Mouse (Mus musculus): ENCODE measurements around the gene Col4a1. TPM values are rescaled to one million over a fixed set of nuclear protein-coding genes. Genes with fewer than 3 reads are reported as not detected.

Col4a1 gene
- polyA plus RNA-seq, 1 experiment from 2014 or later = 115 TPM

DNA sequence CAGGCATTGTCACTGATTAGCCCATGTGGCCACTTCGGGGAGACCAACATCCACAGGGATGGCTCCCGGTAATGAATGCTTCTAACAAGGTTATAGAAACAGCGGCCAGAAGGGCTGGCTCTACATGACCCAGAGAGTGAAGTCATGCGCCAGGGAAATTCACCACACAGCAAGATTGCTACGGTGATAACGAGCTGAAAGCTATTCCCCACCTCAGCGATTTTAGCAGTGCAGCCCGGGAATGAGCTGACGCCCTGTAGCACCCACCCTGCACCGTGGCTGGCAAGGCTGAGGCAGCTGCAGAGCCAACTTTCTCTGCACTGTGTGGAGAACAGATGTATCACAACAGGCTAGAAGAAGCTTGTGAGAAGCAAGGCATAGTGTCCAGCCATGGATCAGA lies 30.5 kb downstream of the Col4a1 start:
- ATAC-seq (ENCODE audit: low FRiP score) (peak; percentile 42; the same call in 1 of the 2 replicates), DNase-seq (ENCODE audit: low spot score, missing footprints) (no peak)
- H3K27me3 ChIP-seq (ENCODE audit: control insufficient read depth, insufficient read depth, low read length) = no peaks in the 10 kb centered on the region
- H3K9me3 ChIP-seq (ENCODE audit: control insufficient read depth, low read length) = no peaks in the 10 kb centered on the region
- no peak overlapping the region for H3K4me2 ChIP-seq
- H3K9ac ChIP-seq (ENCODE audit: low read length) = no peak overlapping the region
- no peaks in the 10 kb centered on the region for H3K36me3 ChIP-seq (ENCODE audit: control insufficient read depth, insufficient read depth, low read length)
- no peak overlapping the region for H3K4me3 ChIP-seq (ENCODE audit: low read depth, low read length)
- H3K27ac ChIP-seq (ENCODE audit: low read depth, low read length) = no peak overlapping the region
- peaks cover 3% of the 10 kb centered on the region for H3K4me1 ChIP-seq (ENCODE audit: control insufficient read depth, insufficient read depth, low read length)
- WGBS = 85% methylated on average over 10 of the region's 10 CpGs

DNA sequence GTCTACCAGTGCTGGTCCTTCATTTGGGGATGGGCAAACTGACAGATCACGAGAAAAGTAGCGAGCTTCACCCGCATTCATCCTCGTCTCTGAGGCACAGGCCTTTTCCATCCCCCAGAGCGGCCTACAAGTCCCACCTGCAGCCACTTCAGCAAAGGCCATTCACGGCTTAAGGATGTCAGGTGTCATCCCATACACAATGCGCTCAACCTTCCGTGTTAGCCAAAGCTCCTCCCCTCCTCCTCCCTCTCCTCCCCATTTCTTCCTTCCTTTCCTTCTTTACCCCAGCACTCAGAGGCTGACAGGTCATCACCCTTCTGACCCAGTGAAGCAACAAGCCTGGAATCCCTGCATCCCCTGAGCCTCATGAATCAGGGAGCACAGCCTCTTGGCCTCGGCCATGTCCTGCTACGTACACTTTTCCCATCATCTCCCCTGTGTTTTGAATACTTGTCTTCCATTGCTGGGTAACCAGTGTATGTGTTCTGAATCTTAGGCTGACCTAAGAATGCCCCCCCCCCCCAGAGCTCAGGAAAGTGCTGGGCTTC lies 31.8 kb downstream of the Col4a1 start:
- Histone ChIP-seq H3K4me1 (ENCODE audit: control insufficient read depth, insufficient read depth, low read length) (peaks cover 3% of the 10 kb centered on the region), H3K9me3 (ENCODE audit: control insufficient read depth, low read length) (no peaks in the 10 kb centered on the region), H3K27ac (ENCODE audit: low read depth, low read length) (no peak overlapping the region), H3K36me3 (ENCODE audit: control insufficient read depth, insufficient read depth, low read length) (no peaks in the 10 kb centered on the region), H3K4me3 (ENCODE audit: low read depth, low read length) (no peak overlapping the region), H3K9ac (ENCODE audit: low read length) (no peak overlapping the region), H3K27me3 (ENCODE audit: control insufficient read depth, insufficient read depth, low read length) (no peaks in the 10 kb centered on the region), H3K4me2 (no peak overlapping the region)
- 61% methylated on average over 10 of the region's 10 CpGs for WGBS
- DNase-seq (ENCODE audit: low spot score, missing footprints) (no peak), ATAC-seq (ENCODE audit: low FRiP score) (no peak)

- Histone ChIP-seq H3K4me1 (ENCODE audit: control insufficient read depth, insufficient read depth, low read length) (peaks cover 3% of the 10 kb centered on the region), H3K4me2 (no peak overlapping the region), H3K9ac (ENCODE audit: low read length) (no peak overlapping the region)
Measured at GRCm38 (mm10) chr8:11279296-11279826, 33.3 kb downstream of the Col4a1 start.

DNA sequence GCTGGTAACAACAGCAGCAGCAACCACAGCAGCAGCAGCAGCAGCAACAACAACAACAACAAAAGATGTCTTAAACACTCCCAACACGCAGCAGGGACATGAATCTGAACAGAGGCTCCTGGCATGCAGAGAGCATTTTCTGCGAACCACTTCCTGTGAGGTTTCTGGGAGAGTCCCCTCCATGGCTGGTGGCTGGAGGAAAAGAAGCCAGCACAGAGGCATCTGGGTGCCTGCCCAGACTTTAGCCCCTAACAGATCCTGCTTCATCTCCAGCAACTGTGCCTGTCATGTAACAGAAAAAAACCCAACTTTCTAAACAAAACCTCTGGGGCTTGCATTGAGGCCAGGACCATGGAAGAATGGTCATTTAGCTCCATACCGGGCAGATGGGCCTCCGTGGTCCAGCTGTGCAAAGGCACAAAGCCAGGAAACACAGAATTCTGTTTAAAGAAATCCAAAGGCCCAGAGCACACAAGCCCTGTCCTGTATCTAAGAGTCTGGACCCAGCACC lies 34.5 kb downstream of the Col4a1 start:
- WGBS = 70% methylated on average over 4 of the region's 4 CpGs
- Histone ChIP-seq H3K4me1 (ENCODE audit: control insufficient read depth, insufficient read depth, low read length) (no peaks in the 10 kb centered on the region; the same call in 1 of the 2 replicates), H3K4me3 (ENCODE audit: low read depth, low read length) (no peak overlapping the region), H3K36me3 (ENCODE audit: control insufficient read depth, insufficient read depth, low read length) (no peaks in the 10 kb centered on the region), H3K9ac (ENCODE audit: low read length) (no peak overlapping the region), H3K27me3 (ENCODE audit: control insufficient read depth, insufficient read depth, low read length) (no peaks in the 10 kb centered on the region), H3K9me3 (ENCODE audit: control insufficient read depth, low read length) (no peaks in the 10 kb centered on the region), H3K27ac (ENCODE audit: low read depth, low read length) (no peak overlapping the region), H3K4me2 (no peak overlapping the region)
- DNase-seq (ENCODE audit: low spot score, missing footprints) = no peak
- ATAC-seq (ENCODE audit: low FRiP score) = no peak

More at GRCm38 (mm10) chr8:11279296-11279826, 33.3 kb downstream of the Col4a1 start:
- no peak for DNase-seq (ENCODE audit: low spot score, missing footprints)
- H3K27ac ChIP-seq (ENCODE audit: low read depth, low read length) = no peak overlapping the region
- H3K4me3 ChIP-seq (ENCODE audit: low read depth, low read length) = no peak overlapping the region
- no peaks in the 10 kb centered on the region for H3K36me3 ChIP-seq (ENCODE audit: control insufficient read depth, insufficient read depth, low read length)
- ATAC-seq (ENCODE audit: low FRiP score) = peak; percentile 54; the same call in 1 of the 2 replicates
- no peaks in the 10 kb centered on the region for H3K9me3 ChIP-seq (ENCODE audit: control insufficient read depth, low read length)
- no peaks in the 10 kb centered on the region for H3K27me3 ChIP-seq (ENCODE audit: control insufficient read depth, insufficient read depth, low read length)
- 73% methylated on average over 20 of the region's 20 CpGs for WGBS

DNA sequence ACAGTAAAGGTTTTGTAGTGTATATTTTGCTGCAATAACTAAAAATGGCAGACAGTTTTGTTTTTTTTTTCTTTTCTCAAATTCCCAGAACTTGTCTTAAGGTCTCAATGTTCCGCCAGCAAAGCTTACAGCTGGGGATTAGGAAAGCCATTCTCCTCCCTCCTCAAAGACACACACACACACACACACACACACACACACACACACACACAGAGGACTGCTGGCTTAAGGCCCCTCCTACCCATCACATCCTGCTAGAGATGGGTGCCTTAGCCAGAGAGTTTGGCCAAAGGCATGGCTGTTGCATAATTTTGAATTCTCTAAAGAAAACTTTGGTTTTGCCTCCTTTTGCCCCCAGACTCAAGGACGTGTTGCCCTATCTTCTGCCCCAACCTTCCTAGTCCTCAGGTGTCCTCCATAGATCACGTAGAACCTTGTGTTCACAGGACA lies 35.0 kb downstream of the Col4a1 start:
- Histone ChIP-seq H3K9me3 (ENCODE audit: control insufficient read depth, low read length) (no peaks in the 10 kb centered on the region), H3K9ac (ENCODE audit: low read length) (no peak overlapping the region), H3K4me2 (no peak overlapping the region), H3K4me1 (ENCODE audit: control insufficient read depth, insufficient read depth, low read length) (no peaks in the 10 kb centered on the region; the same call in 1 of the 2 replicates), H3K27me3 (ENCODE audit: control insufficient read depth, insufficient read depth, low read length) (no peaks in the 10 kb centered on the region), H3K4me3 (ENCODE audit: low read depth, low read length) (no peak overlapping the region), H3K27ac (ENCODE audit: low read depth, low read length) (no peak overlapping the region), H3K36me3 (ENCODE audit: control insufficient read depth, insufficient read depth, low read length) (no peaks in the 10 kb centered on the region)
- WGBS = 71% methylated on average over 3 of the region's 3 CpGs
- no peak for ATAC-seq (ENCODE audit: low FRiP score)
- DNase-seq (ENCODE audit: low spot score, missing footprints) = no peak

DNA sequence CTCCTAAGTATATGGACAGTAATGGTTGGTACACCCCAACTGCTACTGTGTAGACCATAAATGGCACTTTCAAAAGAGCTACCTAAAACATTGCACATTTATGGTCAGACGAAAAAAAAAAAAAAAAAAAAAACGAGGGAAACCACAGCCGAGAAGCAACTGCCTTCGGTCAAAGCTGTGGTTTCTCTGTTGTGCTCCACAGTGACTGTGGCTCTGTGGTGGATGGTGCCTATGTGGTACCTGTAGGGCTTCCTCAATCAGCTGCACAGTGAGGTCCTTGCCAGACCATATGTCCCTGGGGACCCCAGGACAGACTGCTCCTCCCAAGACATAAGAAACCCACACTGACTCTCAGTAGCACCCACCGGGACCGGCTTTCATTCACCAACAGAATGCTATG lies 36.3 kb downstream of the Col4a1 start:
- no peaks in the 10 kb centered on the region for H3K27me3 ChIP-seq (ENCODE audit: control insufficient read depth, insufficient read depth, low read length)
- H3K4me2 ChIP-seq = no peak overlapping the region
- no peaks in the 10 kb centered on the region for H3K9me3 ChIP-seq (ENCODE audit: control insufficient read depth, low read length)
- no peaks in the 10 kb centered on the region; the same call in 1 of the 2 replicates for H3K4me1 ChIP-seq (ENCODE audit: control insufficient read depth, insufficient read depth, low read length)
- ATAC-seq (ENCODE audit: low FRiP score) (no peak), DNase-seq (ENCODE audit: low spot score, missing footprints) (no peak)
- H3K9ac ChIP-seq (ENCODE audit: low read length) = no peak overlapping the region
- WGBS = 98% methylated on average over 6 of the region's 6 CpGs
- H3K36me3 ChIP-seq (ENCODE audit: control insufficient read depth, insufficient read depth, low read length) = no peaks in the 10 kb centered on the region
- H3K4me3 ChIP-seq (ENCODE audit: low read depth, low read length) = no peak overlapping the region
- no peak overlapping the region for H3K27ac ChIP-seq (ENCODE audit: low read depth, low read length)

DNA sequence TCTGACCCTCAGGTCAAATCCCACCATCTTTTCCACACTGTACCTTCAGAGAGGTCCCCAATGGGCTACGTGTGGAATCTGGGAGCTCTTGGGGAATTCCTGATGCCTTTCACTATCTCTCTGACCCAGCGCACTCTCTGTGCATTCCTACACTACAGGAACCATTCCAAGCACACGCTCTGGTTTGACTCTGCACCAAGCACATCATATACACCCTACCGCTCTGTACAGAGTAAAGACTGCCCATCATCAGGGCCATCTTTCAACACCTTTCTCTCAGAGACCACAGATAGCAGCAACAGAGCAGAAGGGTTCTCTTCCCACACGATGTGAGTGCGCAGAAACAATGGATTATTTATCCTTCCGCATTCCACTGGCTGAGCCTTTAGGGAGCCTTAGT lies 38.2 kb downstream of the Col4a1 start:
- no peaks in the 10 kb centered on the region for H3K36me3 ChIP-seq (ENCODE audit: control insufficient read depth, insufficient read depth, low read length)
- DNase-seq (ENCODE audit: low spot score, missing footprints) (no peak), ATAC-seq (ENCODE audit: low FRiP score) (no peak)
- no peaks in the 10 kb centered on the region for H3K27me3 ChIP-seq (ENCODE audit: control insufficient read depth, insufficient read depth, low read length)
- WGBS = 78% methylated on average over 7 of the region's 7 CpGs
- no peak overlapping the region for H3K9ac ChIP-seq (ENCODE audit: low read length)
- no peak overlapping the region for H3K4me3 ChIP-seq (ENCODE audit: low read depth, low read length)
- no peak overlapping the region for H3K27ac ChIP-seq (ENCODE audit: low read depth, low read length)
- no peaks in the 10 kb centered on the region for H3K9me3 ChIP-seq (ENCODE audit: control insufficient read depth, low read length)
- no peak overlapping the region for H3K4me2 ChIP-seq
- no peaks in the 10 kb centered on the region; the same call in 1 of the 2 replicates for H3K4me1 ChIP-seq (ENCODE audit: control insufficient read depth, insufficient read depth, low read length)

DNA sequence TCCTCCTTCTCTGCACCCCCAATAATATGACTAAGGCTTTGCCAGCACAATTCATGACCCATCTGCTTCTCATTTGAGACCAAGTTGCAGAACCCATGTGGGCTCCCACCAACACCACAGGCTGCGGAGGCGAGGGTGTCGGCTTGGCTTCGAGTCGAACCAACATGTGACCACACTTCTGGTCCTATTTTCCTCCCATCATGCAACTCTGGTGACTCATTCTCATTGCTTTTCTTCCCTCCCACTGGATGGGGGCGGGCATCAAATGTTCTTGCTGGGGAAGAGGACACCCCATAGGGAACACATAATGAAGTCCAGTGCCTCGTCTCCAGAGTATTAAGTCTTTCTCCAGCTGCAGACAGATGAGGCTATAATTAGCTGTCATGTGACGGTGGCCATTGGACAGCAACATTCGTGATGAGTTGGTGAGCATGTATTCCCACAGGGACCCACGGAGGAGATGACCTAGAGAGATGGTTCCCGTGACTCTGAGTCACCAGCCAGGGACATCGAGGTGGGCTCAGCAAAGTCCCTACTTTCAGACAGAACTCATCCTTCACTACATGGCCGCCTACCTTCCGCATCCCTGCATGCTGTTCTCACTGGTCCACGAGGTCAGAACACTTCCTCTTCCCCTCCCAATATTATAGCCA lies 39.0 kb downstream of the Col4a1 start:
- no peaks in the 10 kb centered on the region for H3K9me3 ChIP-seq (ENCODE audit: control insufficient read depth, low read length)
- H3K27me3 ChIP-seq (ENCODE audit: control insufficient read depth, insufficient read depth, low read length) = no peaks in the 10 kb centered on the region
- no peak overlapping the region for H3K9ac ChIP-seq (ENCODE audit: low read length)
- ATAC-seq (ENCODE audit: low FRiP score) = no peak
- no peaks in the 10 kb centered on the region; the same call in 1 of the 2 replicates for H3K4me1 ChIP-seq (ENCODE audit: control insufficient read depth, insufficient read depth, low read length)
- H3K4me3 ChIP-seq (ENCODE audit: low read depth, low read length) = no peak overlapping the region
- no peak overlapping the region for H3K27ac ChIP-seq (ENCODE audit: low read depth, low read length)
- DNase-seq (ENCODE audit: low spot score, missing footprints) = no peak
- no peaks in the 10 kb centered on the region for H3K36me3 ChIP-seq (ENCODE audit: control insufficient read depth, insufficient read depth, low read length)
- no peak overlapping the region for H3K4me2 ChIP-seq
- 85% methylated on average over 15 of the region's 15 CpGs for WGBS

- ATAC-seq (ENCODE audit: low FRiP score) (no peak), DNase-seq (ENCODE audit: low spot score, missing footprints) (no peak)
- H3K9me3 ChIP-seq (ENCODE audit: control insufficient read depth, low read length) = no peaks in the 10 kb centered on the region
- no peak overlapping the region for H3K27ac ChIP-seq (ENCODE audit: low read depth, low read length)
- H3K4me1 ChIP-seq (ENCODE audit: control insufficient read depth, insufficient read depth, low read length) = no peaks in the 10 kb centered on the region
- no peak overlapping the region for H3K4me2 ChIP-seq
- 86% methylated on average over 6 of the region's 6 CpGs for WGBS
- no peaks in the 10 kb centered on the region for H3K36me3 ChIP-seq (ENCODE audit: control insufficient read depth, insufficient read depth, low read length)
- no peak overlapping the region for H3K9ac ChIP-seq (ENCODE audit: low read length)
- H3K4me3 ChIP-seq (ENCODE audit: low read depth, low read length) = no peak overlapping the region
- no peaks in the 10 kb centered on the region for H3K27me3 ChIP-seq (ENCODE audit: control insufficient read depth, insufficient read depth, low read length)
Measured at GRCm38 (mm10) chr8:11272205-11272604, 40.4 kb downstream of the Col4a1 start.

Measured in midbrain, embryonic 11.5 days (tissue).